Mouse (Mus musculus): ENCODE measurements around the gene Nme7. TPM values are rescaled to one million over a fixed set of nuclear protein-coding genes. Genes with fewer than 3 reads are reported as not detected.

Gene Nme7
- polyA plus RNA-seq, 1 experiment from 2014 or later = 36.9 TPM

- no peak overlapping the region for H3K9ac ChIP-seq (replicated peaks; ENCODE audit: low read depth, low read length)
- H3K4me2 ChIP-seq (replicated peaks; ENCODE audit: low read depth, low read length) = no peak overlapping the region
- H3K27me3 ChIP-seq (ENCODE audit: control insufficient read depth, insufficient read depth, low read length) = no peaks in the 10 kb centered on the region
- no peak for ATAC-seq (ENCODE audit: insufficient number of reproducible peaks, insufficient read depth, low FRiP score, low read depth)
- H3K36me3 ChIP-seq (ENCODE audit: control insufficient read depth, insufficient read depth, low read length) = no peaks in the 10 kb centered on the region
- no peak overlapping the region for H3K4me3 ChIP-seq (ENCODE audit: low read depth, low read length)
- H3K9me3 ChIP-seq (ENCODE audit: control insufficient read depth, low read depth, low read length) = no peaks in the 10 kb centered on the region
- H3K4me1 ChIP-seq (ENCODE audit: control insufficient read depth, insufficient read depth, low read length) = no peaks in the 10 kb centered on the region
- 69% methylated on average over 4 of the region's 4 CpGs for WGBS
- H3K27ac ChIP-seq (ENCODE audit: low read length) = no peak overlapping the region
These were observed 24.6 kb upstream of the Nme7 start for GRCm38 (mm10) chr1:164279332-164279731.

GRCm38 (mm10) chr1:164284007-164284406, 19.9 kb upstream of the Nme7 start:
- 87% methylated on average over 3 of the region's 3 CpGs for WGBS
- Histone ChIP-seq H3K4me3 (ENCODE audit: low read depth, low read length) (no peak overlapping the region), H3K27ac (ENCODE audit: low read length) (no peak overlapping the region), H3K4me2 (replicated peaks; ENCODE audit: low read depth, low read length) (no peak overlapping the region), H3K27me3 (ENCODE audit: control insufficient read depth, insufficient read depth, low read length) (no peaks in the 10 kb centered on the region), H3K4me1 (ENCODE audit: control insufficient read depth, insufficient read depth, low read length) (no peaks in the 10 kb centered on the region), H3K9ac (replicated peaks; ENCODE audit: low read depth, low read length) (no peak overlapping the region), H3K9me3 (ENCODE audit: control insufficient read depth, low read depth, low read length) (no peaks in the 10 kb centered on the region), H3K36me3 (ENCODE audit: control insufficient read depth, insufficient read depth, low read length) (no peaks in the 10 kb centered on the region)
- ATAC-seq (ENCODE audit: insufficient number of reproducible peaks, insufficient read depth, low FRiP score, low read depth) = no peak

GRCm38 (mm10) chr1:164287406-164287805, 16.5 kb upstream of the Nme7 start:
- H3K4me1 ChIP-seq (ENCODE audit: control insufficient read depth, insufficient read depth, low read length) = no peaks in the 10 kb centered on the region
- 66% methylated on average over 15 of the region's 15 CpGs for WGBS
- no peaks in the 10 kb centered on the region for H3K9me3 ChIP-seq (ENCODE audit: control insufficient read depth, low read depth, low read length)
- no peak overlapping the region for H3K4me2 ChIP-seq (replicated peaks; ENCODE audit: low read depth, low read length)
- no peak overlapping the region for H3K9ac ChIP-seq (replicated peaks; ENCODE audit: low read depth, low read length)
- no peak for ATAC-seq (ENCODE audit: insufficient number of reproducible peaks, insufficient read depth, low FRiP score, low read depth)
- H3K27me3 ChIP-seq (ENCODE audit: control insufficient read depth, insufficient read depth, low read length) = no peaks in the 10 kb centered on the region
- no peak overlapping the region for H3K27ac ChIP-seq (ENCODE audit: low read length)
- peaks cover 20% of the 10 kb centered on the region for H3K36me3 ChIP-seq (ENCODE audit: control insufficient read depth, insufficient read depth, low read length)
- no peak overlapping the region for H3K4me3 ChIP-seq (ENCODE audit: low read depth, low read length)

GRCm38 (mm10) chr1:164292040-164292439, 11.9 kb upstream of the Nme7 start:
- Histone ChIP-seq H3K36me3 (ENCODE audit: control insufficient read depth, insufficient read depth, low read length) (peaks cover 40% of the 10 kb centered on the region), H3K4me1 (ENCODE audit: control insufficient read depth, insufficient read depth, low read length) (no peaks in the 10 kb centered on the region), H3K9me3 (ENCODE audit: control insufficient read depth, low read depth, low read length) (no peaks in the 10 kb centered on the region), H3K9ac (replicated peaks; ENCODE audit: low read depth, low read length) (no peak overlapping the region), H3K4me2 (replicated peaks; ENCODE audit: low read depth, low read length) (no peak overlapping the region), H3K4me3 (ENCODE audit: low read depth, low read length) (no peak overlapping the region), H3K27ac (ENCODE audit: low read length) (no peak overlapping the region), H3K27me3 (ENCODE audit: control insufficient read depth, insufficient read depth, low read length) (no peaks in the 10 kb centered on the region)
- 90% methylated on average over 5 of the region's 5 CpGs for WGBS
- ATAC-seq (ENCODE audit: insufficient number of reproducible peaks, insufficient read depth, low FRiP score, low read depth) = no peak

GRCm38 (mm10) chr1:164294071-164294470, 9.8 kb upstream of the Nme7 start:
- ATAC-seq (ENCODE audit: insufficient number of reproducible peaks, insufficient read depth, low FRiP score, low read depth) = no peak
- H3K9me3 ChIP-seq (ENCODE audit: control insufficient read depth, low read depth, low read length) = no peaks in the 10 kb centered on the region
- H3K27me3 ChIP-seq (ENCODE audit: control insufficient read depth, insufficient read depth, low read length) = no peaks in the 10 kb centered on the region
- no peak overlapping the region for H3K4me2 ChIP-seq (replicated peaks; ENCODE audit: low read depth, low read length)
- no peaks in the 10 kb centered on the region for H3K4me1 ChIP-seq (ENCODE audit: control insufficient read depth, insufficient read depth, low read length)
- H3K27ac ChIP-seq (ENCODE audit: low read length) = no peak overlapping the region
- H3K9ac ChIP-seq (replicated peaks; ENCODE audit: low read depth, low read length) = no peak overlapping the region
- 92% methylated on average over 6 of the region's 6 CpGs for WGBS
- H3K4me3 ChIP-seq (ENCODE audit: low read depth, low read length) = no peak overlapping the region
- H3K36me3 ChIP-seq (ENCODE audit: control insufficient read depth, insufficient read depth, low read length) = peaks cover 58% of the 10 kb centered on the region

- no peak for ATAC-seq (ENCODE audit: insufficient number of reproducible peaks, insufficient read depth, low FRiP score, low read depth)
- Histone ChIP-seq H3K27me3 (ENCODE audit: control insufficient read depth, insufficient read depth, low read length) (no peaks in the 10 kb centered on the region), H3K9ac (replicated peaks; ENCODE audit: low read depth, low read length) (no peak overlapping the region), H3K36me3 (ENCODE audit: control insufficient read depth, insufficient read depth, low read length) (peaks cover 61% of the 10 kb centered on the region), H3K9me3 (ENCODE audit: control insufficient read depth, low read depth, low read length) (no peaks in the 10 kb centered on the region), H3K4me2 (replicated peaks; ENCODE audit: low read depth, low read length) (no peak overlapping the region), H3K4me1 (ENCODE audit: control insufficient read depth, insufficient read depth, low read length) (no peaks in the 10 kb centered on the region), H3K27ac (ENCODE audit: low read length) (no peak overlapping the region), H3K4me3 (ENCODE audit: low read depth, low read length) (no peak overlapping the region)
- WGBS = 93% methylated on average over 4 of the region's 5 CpGs
These were observed 7.4 kb upstream of the Nme7 start for GRCm38 (mm10) chr1:164296473-164296872.

GRCm38 (mm10) chr1:164301949-164302348, 2.0 kb upstream of the Nme7 start:
- H3K4me2 ChIP-seq (replicated peaks; ENCODE audit: low read depth, low read length) = no peak overlapping the region
- WGBS = 87% methylated on average over 4 of the region's 4 CpGs
- H3K36me3 ChIP-seq (ENCODE audit: control insufficient read depth, insufficient read depth, low read length) = peaks cover 46% of the 10 kb centered on the region
- ATAC-seq (ENCODE audit: insufficient number of reproducible peaks, insufficient read depth, low FRiP score, low read depth) = no peak
- no peaks in the 10 kb centered on the region for H3K27me3 ChIP-seq (ENCODE audit: control insufficient read depth, insufficient read depth, low read length)
- H3K9ac ChIP-seq (replicated peaks; ENCODE audit: low read depth, low read length) = no peak overlapping the region
- no peaks in the 10 kb centered on the region for H3K9me3 ChIP-seq (ENCODE audit: control insufficient read depth, low read depth, low read length)
- H3K27ac ChIP-seq (ENCODE audit: low read length) = no peak overlapping the region
- H3K4me3 ChIP-seq (ENCODE audit: low read depth, low read length) = no peak overlapping the region
- 0 out of 2 replicates have a peak, but pooled peaks cover 4% of the 10 kb centered on the region for H3K4me1 ChIP-seq (ENCODE audit: control insufficient read depth, insufficient read depth, low read length)

- Histone ChIP-seq H3K27me3 (ENCODE audit: control insufficient read depth, insufficient read depth, low read length) (no peaks in the 10 kb centered on the region), H3K4me1 (ENCODE audit: control insufficient read depth, insufficient read depth, low read length) (0 out of 2 replicates have a peak, but pooled peaks cover 4% of the 10 kb centered on the region), H3K9ac (replicated peaks; ENCODE audit: low read depth, low read length) (peak within 1 kb of the TSS; percentile 63), H3K4me3 (ENCODE audit: low read depth, low read length) (peak within 1 kb of the TSS; percentile 85), H3K9me3 (ENCODE audit: control insufficient read depth, low read depth, low read length) (no peaks in the 10 kb centered on the region), H3K36me3 (ENCODE audit: control insufficient read depth, insufficient read depth, low read length) (peaks cover 4% of the 10 kb centered on the region), H3K4me2 (replicated peaks; ENCODE audit: low read depth, low read length) (peak within 1 kb of the TSS; percentile 72), H3K27ac (ENCODE audit: low read length) (peak within 1 kb of the TSS; percentile 23)
- ATAC-seq (ENCODE audit: insufficient number of reproducible peaks, insufficient read depth, low FRiP score, low read depth) = peak; percentile 99
- under 1% methylated on average over 35 of the region's 35 CpGs for WGBS
These were observed 3.3 kb downstream of the Nme7 start, which contains the start of gene Blzf1 for GRCm38 (mm10) chr1:164307124-164307751. Gene Blzf1 (minus strand): TSS chr1:164307489.

- Histone ChIP-seq H3K4me2 (replicated peaks; ENCODE audit: low read depth, low read length) (peak overlapping the region; percentile 72), H3K4me1 (ENCODE audit: control insufficient read depth, insufficient read depth, low read length) (0 out of 2 replicates have a peak, but pooled peaks cover 4% of the 10 kb centered on the region), H3K9me3 (ENCODE audit: control insufficient read depth, low read depth, low read length) (no peaks in the 10 kb centered on the region), H3K9ac (replicated peaks; ENCODE audit: low read depth, low read length) (peak overlapping the region; percentile 30; the same call in 1 of the 2 replicates), H3K4me3 (ENCODE audit: low read depth, low read length) (peak overlapping the region; percentile 85), H3K27ac (ENCODE audit: low read length) (no peak overlapping the region), H3K27me3 (ENCODE audit: control insufficient read depth, insufficient read depth, low read length) (no peaks in the 10 kb centered on the region), H3K36me3 (ENCODE audit: control insufficient read depth, insufficient read depth, low read length) (no peaks in the 10 kb centered on the region; the same call in 1 of the 2 replicates)
- no peak for ATAC-seq (ENCODE audit: insufficient number of reproducible peaks, insufficient read depth, low FRiP score, low read depth)
- WGBS = 9% methylated on average over 10 of the region's 10 CpGs
These were observed 4.0 kb downstream of the Nme7 start for GRCm38 (mm10) chr1:164307922-164308321.
